Mouse (Mus musculus): ENCODE results near the gene Hist1h3d. TPM values are rescaled to one million over a fixed set of nuclear protein-coding genes. Genes with fewer than 3 reads are reported as not detected.
A peak's percentile ranks its signal among the peaks of the same experiment; 100 is the strongest.

Hist1h3d gene
- polyA plus RNA-seq, 1 experiment from 2014 or later = 3.1 TPM

DNA sequence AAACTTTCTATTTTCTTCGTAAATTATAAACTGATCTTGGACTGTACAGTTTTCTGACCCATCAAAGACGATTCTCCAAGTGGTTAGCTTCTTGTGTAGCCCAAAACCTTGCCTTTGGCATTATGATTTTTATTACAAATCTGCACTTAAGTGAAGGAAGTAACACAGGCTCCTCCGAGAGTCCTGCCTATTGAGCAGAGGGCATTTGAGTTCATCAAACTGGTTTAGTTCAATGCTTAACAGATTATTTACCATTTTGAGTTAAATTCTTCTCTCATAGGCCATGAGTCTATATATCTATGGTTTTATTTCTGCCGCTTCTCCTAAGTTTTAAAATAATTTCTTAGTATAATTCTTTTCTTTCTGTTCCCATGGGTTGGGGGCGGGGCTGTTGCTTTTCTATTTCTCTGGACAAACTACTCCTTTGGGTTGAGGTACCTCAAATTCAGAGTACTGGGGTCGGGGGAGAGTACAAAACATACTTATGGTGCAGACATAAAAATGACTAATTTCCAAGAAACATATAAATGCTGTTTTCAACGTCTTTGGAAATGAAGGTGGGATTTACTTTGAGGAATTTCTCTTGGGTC, 47.4 kb downstream of the Hist1h3d start:
- peaks cover 28% of the 10 kb centered on the region for H3K4me1 ChIP-seq (replicated peaks)
- peaks cover 3% of the 10 kb centered on the region; the same call in 1 of the 2 replicates for H3K27me3 ChIP-seq
- H3K27ac ChIP-seq = peak overlapping the region; percentile 96
- H3K36me3 ChIP-seq = no peaks in the 10 kb centered on the region
- peak overlapping the region; percentile 89 for H3K9ac ChIP-seq (replicated peaks)
- peak overlapping the region; percentile 98 for H3K4me2 ChIP-seq (replicated peaks)
- ATAC-seq = no peak
- no peaks in the 10 kb centered on the region for H3K9me3 ChIP-seq
- peak overlapping the region; percentile 71 for H3K4me3 ChIP-seq (replicated peaks)
- 29% methylated on average over 7 of the region's 7 CpGs for WGBS

Small RNA genes lying within 50 kb of the gene (microRNA-seq; reads per million reads assigned to microRNA genes)
- gene Gm44297 (not detected), gene Gm44359 (not detected), gene Gm44394 (not detected)

Other genes with a start within 250 kb of the Hist1h3d start
- gene Zfp322a, start 206.6 kb upstream of the Hist1h3d start, polyA plus RNA-seq (2015; fragmentation: Nextera tagmentation; extraction: Ambion mirVana) = 56.3 and 58.9 TPM in 2 replicates
- gene Abt1, start 151.9 kb upstream of the Hist1h3d start, polyA plus RNA-seq (2015; fragmentation: Nextera tagmentation; extraction: Ambion mirVana) = 10.8 TPM in 2 replicates
- 0.04 and 0.13 TPM in 2 replicates for gene Btn1a1, start 109.9 kb upstream of the Hist1h3d start, polyA plus RNA-seq (2015; fragmentation: Nextera tagmentation; extraction: Ambion mirVana)
- gene Btn2a2, start 86.9 kb upstream of the Hist1h3d start, polyA plus RNA-seq (2015; fragmentation: Nextera tagmentation; extraction: Ambion mirVana) = 0.13 TPM in 2 replicates
- 6.4 and 7.4 TPM in 2 replicates for gene Hist1h4h, start 44.7 kb upstream of the Hist1h3d start, polyA plus RNA-seq (2015; fragmentation: Nextera tagmentation; extraction: Ambion mirVana)
- 1.3 and 3.0 TPM in 2 replicates for gene Hist1h2af, start 41.9 kb upstream of the Hist1h3d start, polyA plus RNA-seq (2015; fragmentation: Nextera tagmentation; extraction: Ambion mirVana)
- 3.1 and 5.3 TPM in 2 replicates for gene Hist1h3g, start 40.3 kb upstream of the Hist1h3d start, polyA plus RNA-seq (2015; fragmentation: Nextera tagmentation; extraction: Ambion mirVana)
- 0.31 and 0.35 TPM in 2 replicates for gene Hist1h2bh, start 32.4 kb upstream of the Hist1h3d start, polyA plus RNA-seq (2015; fragmentation: Nextera tagmentation; extraction: Ambion mirVana)
- gene Hist1h3f, start 31.7 kb upstream of the Hist1h3d start, polyA plus RNA-seq (2015; fragmentation: Nextera tagmentation; extraction: Ambion mirVana) = 0.75 and 0.84 TPM in 2 replicates
- not detected in 2 replicates for gene Hist1h4f, start 24.1 kb upstream of the Hist1h3d start, polyA plus RNA-seq (2015; fragmentation: Nextera tagmentation; extraction: Ambion mirVana)
- gene Hist1h1d, start 22.5 kb upstream of the Hist1h3d start, polyA plus RNA-seq (2015; fragmentation: Nextera tagmentation; extraction: Ambion mirVana) = 0.23 and 0.24 TPM in 2 replicates
- gene Hist1h3e, start 13.4 kb upstream of the Hist1h3d start, polyA plus RNA-seq (2015; fragmentation: Nextera tagmentation; extraction: Ambion mirVana) = 3.1 and 4.7 TPM in 2 replicates
- gene Hist1h2ae, start 4.5 kb upstream of the Hist1h3d start, polyA plus RNA-seq (2015; fragmentation: Nextera tagmentation; extraction: Ambion mirVana) = 51.6 and 53.6 TPM in 2 replicates
- gene Hist1h2bg, start 4.4 kb upstream of the Hist1h3d start, polyA plus RNA-seq (2015; fragmentation: Nextera tagmentation; extraction: Ambion mirVana) = 4.1 and 7.5 TPM in 2 replicates
- gene Hist1h2bf, start 1.6 kb upstream of the Hist1h3d start, polyA plus RNA-seq (2015; fragmentation: Nextera tagmentation; extraction: Ambion mirVana) = 3.3 and 4.5 TPM in 2 replicates
- gene Hist1h2ad, start 1.4 kb upstream of the Hist1h3d start, polyA plus RNA-seq (2015; fragmentation: Nextera tagmentation; extraction: Ambion mirVana) = 0.93 and 1.7 TPM in 2 replicates
- 74.3 and 84.0 TPM in 2 replicates for gene Hist1h4d, start 5.8 kb downstream of the Hist1h3d start, polyA plus RNA-seq (2015; fragmentation: Nextera tagmentation; extraction: Ambion mirVana)
- 1.4 and 2.0 TPM in 2 replicates for gene Hist1h2be, start 45.4 kb downstream of the Hist1h3d start, polyA plus RNA-seq (2015; fragmentation: Nextera tagmentation; extraction: Ambion mirVana)
- gene Hist1h1e, start 46.8 kb downstream of the Hist1h3d start, polyA plus RNA-seq (2015; fragmentation: Nextera tagmentation; extraction: Ambion mirVana) = 12.6 and 15.0 TPM in 2 replicates
- 0.69 and 1.1 TPM in 2 replicates for gene Hist1h2ac, start 108.2 kb downstream of the Hist1h3d start, polyA plus RNA-seq (2015; fragmentation: Nextera tagmentation; extraction: Ambion mirVana)
- gene Hist1h2bc, start 108.4 kb downstream of the Hist1h3d start, polyA plus RNA-seq (2015; fragmentation: Nextera tagmentation; extraction: Ambion mirVana) = 22.2 and 24.4 TPM in 2 replicates
- gene Hist1h1t, start 120.1 kb downstream of the Hist1h3d start, polyA plus RNA-seq (2015; fragmentation: Nextera tagmentation; extraction: Ambion mirVana) = not detected in 2 replicates
- gene Hist1h4c, start 122.7 kb downstream of the Hist1h3d start, polyA plus RNA-seq (2015; fragmentation: Nextera tagmentation; extraction: Ambion mirVana) = 5.1 and 5.8 TPM in 2 replicates
- 2.0 and 2.7 TPM in 2 replicates for gene Hfe, start 135.1 kb downstream of the Hist1h3d start, polyA plus RNA-seq (2015; fragmentation: Nextera tagmentation; extraction: Ambion mirVana)
- 9.8 and 11.1 TPM in 2 replicates for gene Hist1h1c, start 163.0 kb downstream of the Hist1h3d start, polyA plus RNA-seq (2015; fragmentation: Nextera tagmentation; extraction: Ambion mirVana)
- gene Hist1h3c, start 169.8 kb downstream of the Hist1h3d start, polyA plus RNA-seq (2015; fragmentation: Nextera tagmentation; extraction: Ambion mirVana) = 3.2 and 4.4 TPM in 2 replicates
- 2.8 and 3.2 TPM in 2 replicates for gene Hist1h2bb, start 171.0 kb downstream of the Hist1h3d start, polyA plus RNA-seq (2015; fragmentation: Nextera tagmentation; extraction: Ambion mirVana)
- gene Hist1h2ab, start 175.4 kb downstream of the Hist1h3d start, polyA plus RNA-seq (2015; fragmentation: Nextera tagmentation; extraction: Ambion mirVana) = 28.4 and 31.0 TPM in 2 replicates
- 6.3 and 8.7 TPM in 2 replicates for gene Hist1h3b, start 176.5 kb downstream of the Hist1h3d start, polyA plus RNA-seq (2015; fragmentation: Nextera tagmentation; extraction: Ambion mirVana)
- 4.6 and 5.2 TPM in 2 replicates for gene Hist1h4b, start 181.2 kb downstream of the Hist1h3d start, polyA plus RNA-seq (2015; fragmentation: Nextera tagmentation; extraction: Ambion mirVana)
- 0.44 and 0.57 TPM in 2 replicates for gene Hist1h4a, start 185.5 kb downstream of the Hist1h3d start, polyA plus RNA-seq (2015; fragmentation: Nextera tagmentation; extraction: Ambion mirVana)
- gene Hist1h3a, start 186.6 kb downstream of the Hist1h3d start, polyA plus RNA-seq (2015; fragmentation: Nextera tagmentation; extraction: Ambion mirVana) = 1.4 and 3.3 TPM in 2 replicates
- gene Hist1h1a, start 187.9 kb downstream of the Hist1h3d start, polyA plus RNA-seq (2015; fragmentation: Nextera tagmentation; extraction: Ambion mirVana) = 1.6 and 2.2 TPM in 2 replicates
- 0.15 TPM in 1 of 2 replicates, not detected in the other for gene Trim38, start 194.2 kb downstream of the Hist1h3d start, polyA plus RNA-seq (2015; fragmentation: Nextera tagmentation; extraction: Ambion mirVana)
- not detected in 2 replicates for gene Slc17a2, start 231.2 kb downstream of the Hist1h3d start, polyA plus RNA-seq (2015; fragmentation: Nextera tagmentation; extraction: Ambion mirVana)

Data from midbrain, embryonic 13.5 days (tissue).